Mouse (Mus musculus): ENCODE measurements around the gene Hexim1. TPM values are rescaled to one million over a fixed set of nuclear protein-coding genes. Genes with fewer than 3 reads are reported as not detected.

Gene Hexim1
- polyA plus RNA-seq (2017; shearing (Covaris generic)) = 1 to 10 TPM; 4.8 to 7.9 TPM

DNA sequence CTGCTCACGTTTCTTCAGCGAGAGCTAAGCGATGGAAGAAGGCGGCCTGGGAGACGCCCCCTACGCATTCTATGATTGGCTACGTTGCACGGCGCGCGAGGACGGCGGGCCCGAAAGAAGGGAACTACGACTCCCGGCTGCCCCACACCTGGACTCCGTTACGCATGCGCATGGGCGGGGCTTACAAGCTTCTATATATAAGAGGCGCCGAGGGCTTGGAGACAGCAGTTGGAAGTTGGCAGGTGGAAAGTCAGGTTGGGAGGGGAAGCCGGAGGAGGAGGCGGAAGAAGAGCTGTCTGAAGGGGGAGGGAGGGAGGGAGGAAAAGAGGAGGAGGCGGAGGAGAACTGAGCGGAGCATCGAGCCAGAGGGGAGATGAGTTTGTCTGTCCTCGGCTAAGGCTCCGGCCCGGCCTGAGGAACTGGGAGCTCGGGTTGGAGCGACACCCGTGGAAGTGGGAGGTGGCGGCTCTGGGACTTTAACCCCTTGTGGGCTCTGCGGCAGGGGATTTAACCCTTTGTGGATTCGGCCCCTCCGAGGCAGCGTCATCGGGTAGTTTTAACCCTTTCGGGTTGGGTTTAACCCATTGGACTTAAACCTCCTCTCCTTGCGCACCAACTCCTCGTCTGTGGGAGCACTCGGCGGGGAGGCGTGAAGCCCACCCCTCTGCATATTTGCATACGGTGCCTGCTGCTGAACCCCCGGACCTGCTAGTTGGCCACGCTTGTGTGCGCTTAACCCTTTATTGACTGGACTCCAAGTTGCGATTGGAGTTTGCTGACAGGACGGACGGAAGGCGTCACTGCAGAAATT, at the start of gene Hexim1:
Gene Hexim1, plus strand, starts transcription at position 224 of the 811 bp plus-strand sequence.

DNA sequence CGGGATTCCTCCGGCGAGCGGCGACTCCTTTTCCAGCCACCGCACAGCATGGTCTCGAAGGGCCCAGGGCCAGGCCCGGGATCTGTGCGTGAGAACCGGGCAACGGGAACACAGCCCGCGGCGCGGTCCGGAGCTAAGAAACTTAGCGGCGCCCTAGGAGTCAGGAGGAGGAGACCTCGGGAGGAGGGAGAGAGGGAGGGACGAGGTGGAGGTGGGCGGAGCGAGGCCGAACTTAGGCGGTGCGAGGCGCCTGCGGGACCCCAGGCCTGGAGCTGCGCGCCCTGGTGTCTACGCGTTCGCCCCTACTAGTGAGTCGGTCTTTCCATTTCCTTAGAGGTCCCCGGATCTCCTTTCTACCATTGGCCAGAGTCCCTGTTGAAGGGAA, 14.6 kb upstream of the Hexim1 start, which contains the start of the genes Plcd3 and Acbd4:
Gene Plcd3, minus strand, starts transcription at position 178 of the 385 bp plus-strand sequence.
Gene Acbd4, plus strand, starts transcription at position 202 of the 385 bp plus-strand sequence.

DNA sequence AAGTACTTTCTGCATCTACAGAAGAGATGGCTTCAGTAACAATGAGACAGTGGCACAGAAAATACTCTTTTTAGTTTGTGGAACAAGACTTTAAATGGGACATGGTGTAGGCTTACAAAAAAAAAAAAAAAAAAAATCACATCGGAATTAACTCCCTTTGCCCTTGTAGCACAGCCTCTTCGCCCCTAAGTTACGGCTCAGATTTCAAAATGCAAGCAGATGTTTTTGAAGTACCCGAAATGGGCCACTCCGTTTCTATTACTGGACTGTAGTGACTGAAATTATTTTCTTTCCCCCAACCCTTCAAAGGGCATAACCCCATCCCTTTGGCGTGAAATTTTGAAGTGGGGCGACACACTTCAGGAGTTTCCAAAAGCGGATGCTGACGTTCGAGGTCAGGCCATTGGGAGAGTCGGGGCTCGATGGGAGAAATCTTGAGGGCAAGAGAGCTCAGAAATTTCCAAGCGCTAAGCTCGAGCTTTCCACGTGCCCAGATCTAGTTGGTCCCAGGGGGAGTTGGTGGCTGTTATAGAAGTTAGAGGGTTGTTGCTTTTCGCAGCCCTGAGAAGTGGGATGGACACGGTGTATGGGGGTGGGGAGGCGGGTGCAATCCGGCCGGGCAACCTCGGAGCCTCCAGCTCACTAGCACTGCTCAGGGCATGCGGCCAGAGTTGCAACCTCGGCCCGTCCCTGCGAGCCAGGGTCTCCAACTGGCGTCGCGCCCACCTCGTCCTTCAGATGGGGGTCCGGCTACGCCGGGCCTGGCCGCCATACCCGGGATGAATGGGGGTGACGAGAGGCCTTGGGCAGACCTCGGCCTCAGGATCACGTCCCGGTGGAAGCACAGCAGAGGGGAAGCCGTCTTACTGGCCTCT, 15.9 kb downstream of the Hexim1 start, which contains the start of gene Hexim2:
Gene Hexim2, plus strand, starts transcription at position 729 of the 875 bp plus-strand sequence.

Other genes starting within 250 kb of the Hexim1 start
- gene Eftud2, start 235.2 kb upstream of the Hexim1 start, polyA plus RNA-seq (2017; shearing (Covaris generic)) = 100 to 1,000 TPM; 147 to 173 TPM
- gene Ccdc103, start 235.0 kb upstream of the Hexim1 start, polyA plus RNA-seq (2017; shearing (Covaris generic)) = not detected
- gene Fam187a, start 231.1 kb upstream of the Hexim1 start, polyA plus RNA-seq (2017; shearing (Covaris generic)) = not detected
- gene Gfap, start 215.3 kb upstream of the Hexim1 start, polyA plus RNA-seq (2017; shearing (Covaris generic)) = under 1 TPM; 0.08 to 0.28 TPM
- gene Kif18b, start 191.1 kb upstream of the Hexim1 start, polyA plus RNA-seq (2017; shearing (Covaris generic)) = 1 to 10 TPM in 1 of 2 experiments, under 1 TPM in 1; 0.83 to 1.1 TPM
- not detected for gene C1ql1, start 169.5 kb upstream of the Hexim1 start, polyA plus RNA-seq (2017; shearing (Covaris generic))
- gene Nmt1, start 88.0 kb upstream of the Hexim1 start, polyA plus RNA-seq (2017; shearing (Covaris generic)) = 10 to 100 TPM; 68.4 to 74.0 TPM
- gene Dcakd, start 87.9 kb upstream of the Hexim1 start, polyA plus RNA-seq (2017; shearing (Covaris generic)) = 10 to 100 TPM; 22.0 to 23.7 TPM
- gene Plcd3, start 14.6 kb upstream of the Hexim1 start, polyA plus RNA-seq (2017; shearing (Covaris generic)) = 1 to 10 TPM; 1.9 to 3.3 TPM
- 10 to 100 TPM; 51.8 to 52.2 TPM for gene Acbd4, start 14.5 kb upstream of the Hexim1 start, polyA plus RNA-seq (2017; shearing (Covaris generic))
- 1 to 10 TPM; 4.6 to 5.1 TPM for gene Hexim2, start 16.2 kb downstream of the Hexim1 start, polyA plus RNA-seq (2017; shearing (Covaris generic))
- 100 to 1,000 TPM; 186 to 198 TPM for gene Fmnl1, start 54.9 kb downstream of the Hexim1 start, polyA plus RNA-seq (2017; shearing (Covaris generic))
- not detected for gene 1700023F06Rik, start 92.3 kb downstream of the Hexim1 start, polyA plus RNA-seq (2017; shearing (Covaris generic))
- gene Spata32, start 102.2 kb downstream of the Hexim1 start, polyA plus RNA-seq (2017; shearing (Covaris generic)) = under 1 TPM in 1 of 2 experiments, not detected in 1; 0.43 TPM
- 10 to 100 TPM; 26.6 to 49.7 TPM for gene Map3k14, start 151.2 kb downstream of the Hexim1 start, polyA plus RNA-seq (2017; shearing (Covaris generic))
- 10 to 100 TPM; 89.5 to 98.3 TPM for gene Arhgap27, start 247.5 kb downstream of the Hexim1 start, polyA plus RNA-seq (2017; shearing (Covaris generic))